Mouse (Mus musculus) hindbrain, embryonic 16.5 days (tissue): ENCODE measurements at regions not wholly inside any gene's neighbourhood (a gene's known extent, or its start where the extent isn't known, plus 50 kb on each side); places are given as distances from the start of the nearest gene placed in this dataset.
A peak's percentile ranks its signal among the peaks of the same experiment; 100 is the strongest.

Experiments used
- ATAC-seq: fragments of 200-750 bp; cut with Nextera tagmentation; 2 replicates; pipeline ENCODE4 v1.8.0; 2017; ENCODE audit warnings: moderate TSS enrichment, moderate library complexity
- H3K27ac ChIP-seq: fragments of 300-500 bp; sonication (generic); 2 replicates; pipeline ENCODE4 v1.5.1; 2014; ENCODE audit warnings: low read depth, mild to moderate bottlenecking, control low read depth, low read length, moderate library complexity
- H3K27me3 ChIP-seq: fragments of 300-500 bp; sonication (generic); replicated peaks from 2 replicates; pipeline ENCODE4 v1.6.1; 2014; ENCODE audit warnings: low read length; ENCODE audit not compliant: control insufficient read depth, insufficient read depth
- H3K36me3 ChIP-seq: fragments of 300-500 bp; sonication (generic); 2 replicates; pipeline ENCODE4 v1.6.1; 2014; ENCODE audit warnings: mild to moderate bottlenecking, low read length, moderate library complexity, mixed read lengths; ENCODE audit not compliant: control insufficient read depth, insufficient read depth
- H3K4me1 ChIP-seq: fragments of 300-500 bp; sonication (generic); 2 replicates; pipeline ENCODE4 v1.6.1; 2014; ENCODE audit warnings: low read depth, low read length; ENCODE audit not compliant: control insufficient read depth, insufficient read depth
- H3K4me2 ChIP-seq: fragments of 300-500 bp; sonication (generic); 2 replicates; pipeline ENCODE4 v1.6.1; 2014; ENCODE audit warnings: mild to moderate bottlenecking, low read length, control low read depth, moderate library complexity
- H3K4me3 ChIP-seq: fragments of 300-500 bp; sonication (generic); 2 replicates; pipeline ENCODE4 v1.5.1; 2014; ENCODE audit warnings: mild to moderate bottlenecking, low read length, control low read depth, moderate library complexity
- H3K9ac ChIP-seq: fragments of 300-500 bp; sonication (generic); 2 replicates; pipeline ENCODE4 v1.6.1; 2014; ENCODE audit warnings: low read depth, mild to moderate bottlenecking, control low read depth, low read length, moderate library complexity
- H3K9me3 ChIP-seq: fragments of 300-500 bp; sonication (generic); 2 replicates; pipeline ENCODE4 v1.6.1; 2014; ENCODE audit warnings: mild to moderate bottlenecking, low read length, moderate library complexity; ENCODE audit not compliant: control insufficient read depth
- WGBS: fragments of 180-500 bp; shearing (Covaris S2); extraction: QIAGEN DNeasy Blood & Tissue Kit; methylation state at CpG from one replicate; pipeline ENCODE4 v1.1.7; 2014; 5-methylcytosine and 5-hydroxymethylcytosine counted together

GRCm38 (mm10) chr6:84408513-84408912 is 185.2 kb downstream of the Cyp26b1 start:
- Histone ChIP-seq H3K9me3 (no peaks in the 10 kb centered on the region), H3K27me3 (no peaks in the 10 kb centered on the region; the same call in 1 of the 2 replicates), H3K27ac (no peak overlapping the region), H3K9ac (no peak overlapping the region), H3K4me3 (no peak overlapping the region), H3K4me2 (no peak overlapping the region), H3K36me3 (no peaks in the 10 kb centered on the region), H3K4me1 (no peaks in the 10 kb centered on the region)
- no peak for ATAC-seq
- WGBS = 72% methylated on average over 5 of the region's 5 CpGs

- H3K4me2 ChIP-seq = no peak overlapping the region
- H3K9ac ChIP-seq = no peak overlapping the region
- H3K27me3 ChIP-seq = no peaks in the 10 kb centered on the region; the same call in 1 of the 2 replicates
- WGBS = 10% methylated on average over 6 of the region's 6 CpGs
- no peaks in the 10 kb centered on the region for H3K4me1 ChIP-seq
- H3K36me3 ChIP-seq = no peaks in the 10 kb centered on the region
- H3K4me3 ChIP-seq = no peak overlapping the region
- H3K27ac ChIP-seq = no peak overlapping the region
- ATAC-seq = peak; percentile 67; the same call in 1 of the 2 replicates
- no peaks in the 10 kb centered on the region for H3K9me3 ChIP-seq
Measured at GRCm38 (mm10) chr6:84407773-84408172, 185.9 kb downstream of the Cyp26b1 start.

GRCm38 (mm10) chr6:84404695-84405094 is 189.0 kb downstream of the Cyp26b1 start:
- no peaks in the 10 kb centered on the region for H3K36me3 ChIP-seq
- H3K9me3 ChIP-seq = no peaks in the 10 kb centered on the region
- ATAC-seq = no peak
- H3K27ac ChIP-seq = no peak overlapping the region
- H3K9ac ChIP-seq = no peak overlapping the region
- no peak overlapping the region for H3K4me2 ChIP-seq
- H3K4me3 ChIP-seq = no peak overlapping the region
- H3K4me1 ChIP-seq = no peaks in the 10 kb centered on the region
- 71% methylated on average over 4 of the region's 4 CpGs for WGBS
- H3K27me3 ChIP-seq = no peaks in the 10 kb centered on the region; the same call in 1 of the 2 replicates

- Histone ChIP-seq H3K4me2 (no peak overlapping the region), H3K27ac (no peak overlapping the region), H3K9ac (no peak overlapping the region), H3K27me3 (no peaks in the 10 kb centered on the region; the same call in 1 of the 2 replicates), H3K4me1 (no peaks in the 10 kb centered on the region), H3K9me3 (no peaks in the 10 kb centered on the region), H3K4me3 (no peak overlapping the region), H3K36me3 (no peaks in the 10 kb centered on the region)
- ATAC-seq = no peak
- WGBS = 88% methylated on average over 2 of the region's 2 CpGs
Measured at GRCm38 (mm10) chr6:84402431-84402830, 191.3 kb downstream of the Cyp26b1 start.

- no peak overlapping the region for H3K4me3 ChIP-seq
- no peaks in the 10 kb centered on the region for H3K4me1 ChIP-seq
- H3K27ac ChIP-seq = no peak overlapping the region
- no peak overlapping the region for H3K9ac ChIP-seq
- no peak for ATAC-seq
- 76% methylated on average over 6 of the region's 6 CpGs for WGBS
- no peaks in the 10 kb centered on the region for H3K27me3 ChIP-seq
- no peaks in the 10 kb centered on the region for H3K9me3 ChIP-seq
- H3K4me2 ChIP-seq = no peak overlapping the region
- H3K36me3 ChIP-seq = no peaks in the 10 kb centered on the region
Measured at GRCm38 (mm10) chr6:84394496-84395090, 199.1 kb downstream of the Cyp26b1 start.

- H3K4me1 ChIP-seq = no peaks in the 10 kb centered on the region
- H3K4me3 ChIP-seq = no peak overlapping the region
- H3K27me3 ChIP-seq = no peaks in the 10 kb centered on the region
- WGBS = 89% methylated on average over 9 of the region's 9 CpGs
- H3K9ac ChIP-seq = no peak overlapping the region
- H3K9me3 ChIP-seq = no peaks in the 10 kb centered on the region
- no peak overlapping the region for H3K4me2 ChIP-seq
- no peaks in the 10 kb centered on the region for H3K36me3 ChIP-seq
- H3K27ac ChIP-seq = no peak overlapping the region
- ATAC-seq = no peak
Measured at GRCm38 (mm10) chr6:84393519-84394231, 200.0 kb downstream of the Cyp26b1 start.

GRCm38 (mm10) chr6:84392752-84393511 is 200.8 kb downstream of the Cyp26b1 start:
- Histone ChIP-seq H3K4me2 (no peak overlapping the region), H3K9ac (no peak overlapping the region), H3K4me3 (no peak overlapping the region), H3K27me3 (no peaks in the 10 kb centered on the region), H3K4me1 (no peaks in the 10 kb centered on the region), H3K9me3 (no peaks in the 10 kb centered on the region), H3K27ac (no peak overlapping the region), H3K36me3 (no peaks in the 10 kb centered on the region)
- WGBS = 91% methylated on average over 14 of the region's 14 CpGs
- ATAC-seq = no peak

- Histone ChIP-seq H3K36me3 (no peaks in the 10 kb centered on the region), H3K4me3 (no peak overlapping the region), H3K9ac (no peak overlapping the region), H3K9me3 (no peaks in the 10 kb centered on the region), H3K4me1 (no peaks in the 10 kb centered on the region), H3K4me2 (no peak overlapping the region), H3K27me3 (no peaks in the 10 kb centered on the region), H3K27ac (no peak overlapping the region)
- 93% methylated on average over 3 of the region's 3 CpGs for WGBS
- ATAC-seq = no peak
Measured at GRCm38 (mm10) chr6:84391016-84391415, 202.7 kb downstream of the Cyp26b1 start.

- ATAC-seq = no peak
- Histone ChIP-seq H3K27ac (no peak overlapping the region), H3K4me3 (no peak overlapping the region), H3K4me1 (no peaks in the 10 kb centered on the region), H3K4me2 (no peak overlapping the region), H3K27me3 (no peaks in the 10 kb centered on the region), H3K9me3 (no peaks in the 10 kb centered on the region), H3K36me3 (no peaks in the 10 kb centered on the region), H3K9ac (no peak overlapping the region)
- 53% methylated on average over 10 of the region's 10 CpGs for WGBS
Measured at GRCm38 (mm10) chr6:84385696-84386095, 208.0 kb downstream of the Cyp26b1 start.
